Mouse (Mus musculus) neural tube, embryonic 12.5 days (tissue): ENCODE data around the gene Magea5. TPM values are rescaled to one million over a fixed set of nuclear protein-coding genes. Genes with fewer than 3 reads are reported as not detected.
"Not testable (repeated sequence)": the region's sequence is repeated elsewhere in the genome, so short reads cannot be mapped to it uniquely, and the experiment has no call there.

Experiments used
- ATAC-seq: fragments of 200-750 bp; cut with Nextera tagmentation; 2 replicates; pipeline ENCODE4 v1.8.0; 2017; ENCODE audit warnings: low read depth, mild to moderate bottlenecking, moderate TSS enrichment, moderate library complexity; ENCODE audit not compliant: low FRiP score
- H3K27ac ChIP-seq: fragments of 300-500 bp; sonication (generic); 2 replicates; pipeline ENCODE4 v1.5.1; 2016
- H3K27me3 ChIP-seq: fragments of 300-500 bp; sonication (generic); replicated peaks from 2 replicates; pipeline ENCODE4 v1.6.1; 2016; ENCODE audit warnings: mild to moderate bottlenecking
- H3K36me3 ChIP-seq: fragments of 300-500 bp; sonication (generic); 2 replicates; pipeline ENCODE4 v1.6.1; 2016; ENCODE audit warnings: mild to moderate bottlenecking
- H3K4me1 ChIP-seq: fragments of 300-500 bp; sonication (generic); 2 replicates; pipeline ENCODE4 v1.6.1; 2016
- H3K4me2 ChIP-seq: fragments of 300-500 bp; sonication (generic); replicated peaks from 2 replicates; pipeline ENCODE4 v1.6.1; 2016; ENCODE audit warnings: mild to moderate bottlenecking
- H3K4me3 ChIP-seq: fragments of 300-500 bp; sonication (generic); 2 replicates; pipeline ENCODE4 v1.5.1; 2016
- H3K9ac ChIP-seq: fragments of 300-500 bp; sonication (generic); 2 replicates; pipeline ENCODE4 v1.6.1; 2016; ENCODE audit warnings: mild to moderate bottlenecking
- H3K9me3 ChIP-seq: fragments of 300-500 bp; sonication (generic); 2 replicates; pipeline ENCODE4 v1.6.1; 2016; ENCODE audit warnings: mild to moderate bottlenecking
- WGBS: fragments of 180-500 bp; shearing (Covaris S2); methylation state at CpG from one replicate; pipeline ENCODE4 v1.1.7; 2016; 5-methylcytosine and 5-hydroxymethylcytosine counted together
- polyA plus RNA-seq: library from polyadenylated mRNA; unstranded; fragments of >200 nt; fragmentation: Nextera tagmentation; extraction: Ambion mirVana; gene quantifications from 2 replicates; pipeline ENCODE4 v1.2.1, GENCODE M21; 2016

The Magea5 gene
- polyA plus RNA-seq: not detected in 2 replicates

DNA sequence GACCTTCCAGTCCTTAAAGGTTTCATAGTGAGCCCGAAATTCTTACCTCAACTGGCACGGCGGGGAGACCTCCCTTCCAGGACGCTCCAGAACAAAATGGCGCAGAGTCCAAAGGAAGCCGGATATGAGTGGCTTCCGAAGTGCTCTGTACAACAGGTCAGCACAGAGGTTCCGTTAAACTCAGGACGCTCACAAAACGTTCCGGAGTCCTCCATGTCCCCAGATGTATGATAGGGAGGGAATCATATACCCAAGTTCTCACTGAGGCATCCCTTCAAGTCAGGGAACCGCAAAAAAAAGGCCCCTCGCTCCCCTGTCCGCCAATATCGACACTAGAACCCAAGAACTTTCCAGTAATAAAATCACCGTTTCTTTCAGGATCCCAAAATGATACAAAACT is at the start of gene Magea5:
Gene Magea5 (minus strand): TSS at position 101 of the 400 bp plus-strand sequence.
- not testable (repeated sequence) for ATAC-seq, H3K4me2 ChIP-seq, H3K27ac ChIP-seq, H3K4me1 ChIP-seq, H3K9me3 ChIP-seq, H3K4me3 ChIP-seq, H3K9ac ChIP-seq, H3K27me3 ChIP-seq, H3K36me3 ChIP-seq
- WGBS: 90% methylated on average over 16 of the region's 16 CpGs

DNA sequence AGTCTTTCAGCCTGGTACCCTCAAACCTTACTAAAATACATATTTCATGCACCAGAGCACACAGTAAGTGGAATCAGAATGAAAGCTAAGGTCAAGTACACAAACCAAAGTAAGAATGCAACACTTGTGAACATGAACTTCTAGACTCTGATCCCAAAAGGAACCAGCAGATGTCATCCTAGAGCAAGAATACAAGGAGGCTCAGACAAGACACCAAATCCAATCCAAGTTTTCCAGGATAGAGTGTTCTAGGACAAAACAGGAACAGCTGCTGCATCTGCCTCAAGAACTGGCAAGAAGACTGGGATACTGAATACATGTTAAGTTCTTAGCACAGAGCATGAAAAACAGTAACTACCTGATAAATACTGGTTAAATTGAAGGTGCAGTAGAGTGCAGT is 35.1 kb upstream of the Magea5 start:
- Histone ChIP-seq H3K4me3 (no peak overlapping the region), H3K4me1 (no peaks in the 10 kb centered on the region), H3K27ac (no peak overlapping the region), H3K4me2 (no peak overlapping the region), H3K27me3 (no peaks in the 10 kb centered on the region), H3K36me3 (no peaks in the 10 kb centered on the region), H3K9ac (no peak overlapping the region), H3K9me3 (no peaks in the 10 kb centered on the region)
- no peak for ATAC-seq

DNA sequence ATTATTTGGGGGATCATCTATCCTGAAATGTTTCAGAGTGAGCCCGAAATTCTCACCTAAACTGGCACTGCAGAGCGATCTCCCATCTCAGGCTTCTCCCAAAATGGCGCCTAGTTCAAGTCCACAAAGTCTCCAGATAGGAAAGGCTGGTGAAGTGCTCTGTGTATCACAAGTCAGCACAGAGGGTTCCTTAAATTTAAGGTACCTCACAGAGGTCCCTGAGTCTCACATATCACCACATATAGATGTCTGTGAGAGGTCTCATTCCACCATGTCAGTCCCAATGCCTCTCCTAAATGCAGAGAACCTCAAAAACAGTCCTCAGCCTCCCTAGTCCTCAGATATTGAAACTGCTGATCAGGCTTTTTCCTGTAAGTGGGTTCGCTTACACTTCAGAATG is 30.6 kb upstream of the Magea5 start, which contains the start of gene Magea2:
Gene Magea2 (minus strand): TSS at position 101 of the 400 bp plus-strand sequence.
- not testable (repeated sequence) for ATAC-seq, H3K4me2 ChIP-seq, H3K27ac ChIP-seq, H3K9ac ChIP-seq, H3K27me3 ChIP-seq, H3K4me1 ChIP-seq, H3K36me3 ChIP-seq, H3K4me3 ChIP-seq, H3K9me3 ChIP-seq
- WGBS: 81% methylated on average over 4 of the region's 4 CpGs

DNA sequence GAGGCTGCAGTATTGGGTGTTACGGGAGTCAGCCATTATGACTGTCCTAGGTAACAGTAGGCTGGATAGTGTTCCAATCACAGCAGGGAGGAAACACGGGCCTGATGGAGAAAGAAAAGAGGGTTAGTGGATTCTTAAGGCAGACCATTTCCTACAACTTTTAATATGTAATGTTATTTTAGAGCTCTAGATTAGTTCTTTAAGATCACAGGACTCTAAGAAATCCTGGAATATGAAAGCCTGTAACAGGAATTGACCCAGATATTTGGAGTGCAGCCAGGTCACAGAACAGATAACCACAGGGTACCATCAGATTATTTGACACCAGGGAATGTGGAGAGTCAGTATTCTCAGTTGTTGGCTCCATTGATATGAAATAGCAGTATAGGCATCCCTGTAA is 26.7 kb upstream of the Magea5 start, which contains the start of gene Magea1:
Gene Magea1 (minus strand): TSS at position 101 of the 400 bp plus-strand sequence.
- not testable (repeated sequence) for H3K4me2 ChIP-seq
- no CpG with 5 or more reads among the region's 2 CpGs for WGBS

More for the DNA sequence above, 26.7 kb upstream of the Magea5 start, which contains the start of gene Magea1:
- ATAC-seq, H3K9me3 ChIP-seq, H3K27ac ChIP-seq, H3K4me3 ChIP-seq, H3K36me3 ChIP-seq, H3K9ac ChIP-seq, H3K4me1 ChIP-seq, H3K27me3 ChIP-seq: not testable (repeated sequence)

Other genes starting within 250 kb of the Magea5 start
- not detected in 2 replicates for gene Cldn34b1, start 172.9 kb downstream of the Magea5 start, polyA plus RNA-seq
- not detected in 2 replicates for gene Magea6, start 127.2 kb downstream of the Magea5 start, polyA plus RNA-seq
- not detected in 2 replicates for gene Magea3, start 113.6 kb downstream of the Magea5 start, polyA plus RNA-seq
- gene Magea8, start 67.3 kb downstream of the Magea5 start, polyA plus RNA-seq: not detected in 2 replicates
- not detected in 2 replicates for gene Magea1, start 26.6 kb upstream of the Magea5 start, polyA plus RNA-seq
- not detected in 2 replicates for gene Magea2, start 30.5 kb upstream of the Magea5 start, polyA plus RNA-seq
- gene Cldn34b2, start 65.3 kb upstream of the Magea5 start, polyA plus RNA-seq: not detected in 2 replicates
- 71.7 and 75.3 TPM in 2 replicates for gene Sat1, start 153.3 kb upstream of the Magea5 start, polyA plus RNA-seq
- 31.3 and 31.7 TPM in 2 replicates for gene Acot9, start 199.3 kb upstream of the Magea5 start, polyA plus RNA-seq